Mouse (Mus musculus) kidney, adult 2 months (tissue): ENCODE measurements at regions not wholly inside any gene's neighbourhood (a gene's known extent, or its start where the extent isn't known, plus 50 kb on each side); places are given as distances from the start of the nearest gene placed in this dataset.

Experiments used
- CTCF ChIP-seq: fragments of 200-500 bp; conservative IDR thresholded peaks from 2 replicates; pipeline ENCODE4 v1.5.1; 2011; ENCODE audit warnings: low read depth, mild to moderate bottlenecking, control low read depth, low read length, moderate library complexity, mixed read lengths; ENCODE audit not compliant: insufficient read depth, insufficient read length
- POLR2A ChIP-seq: fragments of 200-500 bp; IDR thresholded peaks from one replicate; pipeline ENCODE4 v1.6.1; 2011; ENCODE audit warnings: low read depth, low read length, control low read depth

GRCm38 (mm10) chr4:22282536-22283323 is 74.6 kb upstream of the Fbxl4 start:
- TF ChIP-seq CTCF (no peak), POLR2A (no peak)
